Mouse (Mus musculus): ENCODE measurements at regions not wholly inside any gene's neighbourhood (a gene's known extent, or its start where the extent isn't known, plus 50 kb on each side); places are given as distances from the start of the nearest gene placed in this dataset.

DNA sequence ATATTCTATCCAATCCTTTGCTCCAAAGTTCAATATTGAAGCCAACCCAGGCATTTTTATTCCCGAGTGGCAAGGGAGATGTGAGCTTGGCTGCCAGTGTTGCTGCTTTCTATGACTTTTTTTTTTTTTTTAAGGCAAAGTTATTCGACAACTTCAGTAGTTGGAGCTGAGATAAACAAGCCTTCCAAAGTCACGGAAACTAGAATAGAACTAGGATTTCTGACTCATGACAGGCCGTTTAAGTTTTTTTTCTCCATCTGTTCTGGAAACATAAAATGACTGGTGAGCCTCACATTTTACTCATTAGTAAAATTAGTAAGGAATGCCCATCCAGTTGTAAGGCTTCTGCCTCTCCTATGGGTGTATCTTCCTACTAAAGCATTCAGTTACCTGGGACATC is 305.9 kb upstream of the Lsamp start:
- TF ChIP-seq CTCF (conservative IDR thresholded peaks at IDR 0.05; ENCODE audit: insufficient read depth, insufficient read length, low read depth, low read length): no peak
- TF ChIP-seq POLR2A (IDR thresholded peaks at IDR 0.05; ENCODE audit: low read depth, low read length): no peak

Data from kidney, adult 2 months (tissue).